Mouse (Mus musculus): Measurements from ENCODE around the gene Ccdc88c. TPM values are rescaled to one million over a fixed set of nuclear protein-coding genes. Genes with fewer than 3 reads are reported as not detected.
A peak's percentile ranks its signal among the peaks of the same experiment; 100 is the strongest.

Ccdc88c gene
- polyA plus RNA-seq (2012; rRNA removed) (9.2 and 9.3 TPM in 2 replicates), polyA plus RNA-seq (2014; fragmentation: Nextera tagmentation; extraction: Ambion mirVana) (5.3 and 6.2 TPM in 2 replicates)

GRCm38 (mm10) chr12:101028954-101029731 is at the start of gene Ccdc88c:
Gene Ccdc88c (minus strand): TSS chr12:101029056.
- Histone ChIP-seq H3K9ac (replicated peaks) (peak within 1 kb of the TSS; percentile 94), H3K4me1 (replicated peaks; ENCODE audit: control insufficient read depth in 2 of 2, insufficient read depth in 2 of 2, low read length in 1 of 2) (peaks cover 27 to 31% of the 10 kb centered on the region in 2 experiments), H3K36me3 (replicated peaks; ENCODE audit: control insufficient read depth, insufficient read depth, low read depth) (peaks cover 3% of the 10 kb centered on the region; the same call in 1 of the 2 replicates), H3K27me3 (ENCODE audit: control insufficient read depth, insufficient read depth, low read length) (no peaks in the 10 kb centered on the region), H3K27ac (peak within 1 kb of the TSS; percentile 85), H3K4me2 (ENCODE audit: low read depth) (peak within 1 kb of the TSS; percentile 89), H3K4me3 (ENCODE audit: insufficient read depth in 1 of 2, low read depth in 2 of 2, low read length in 2 of 2) (peak within 1 kb of the TSS; percentile 80 to 81), H3K9me3 (ENCODE audit: control insufficient read depth, low read length) (no peaks in the 10 kb centered on the region)
- ATAC-seq (ENCODE audit: insufficient read depth) (peak; percentile 85), DNase-seq (ENCODE audit: low read depth in 3 of 3, low spot score in 3 of 3) (peak; percentile 74 to 81 (median 74))
- TF ChIP-seq EP300 (IDR thresholded peaks at IDR 0.05; ENCODE audit: low read depth), result no peak
- peak; percentile 89 for TF ChIP-seq CTCF (IDR thresholded peaks at IDR 0.05; ENCODE audit: low read depth)
- WGBS (ENCODE audit: insufficient replicate concordance), result 0% methylated on average over 52 of the region's 56 CpGs

GRCm38 (mm10) chr12:101077955-101078354 is 49.1 kb upstream of the Ccdc88c start:
- peaks cover 13 to 14% of the 10 kb centered on the region in 2 experiments for H3K4me1 ChIP-seq (replicated peaks; ENCODE audit: control insufficient read depth in 2 of 2, insufficient read depth in 2 of 2, low read length in 1 of 2)
- ATAC-seq (ENCODE audit: insufficient read depth), result no peak

GRCm38 (mm10) chr12:101075433-101075832 is 46.6 kb upstream of the Ccdc88c start:
- H3K4me1 ChIP-seq (replicated peaks; ENCODE audit: control insufficient read depth in 2 of 2, insufficient read depth in 2 of 2, low read length in 1 of 2), result peaks cover 7 to 10% of the 10 kb centered on the region in 2 experiments
- WGBS (ENCODE audit: insufficient replicate concordance), result 72% methylated on average over 3 of the region's 3 CpGs

More at GRCm38 (mm10) chr12:101077955-101078354, 49.1 kb upstream of the Ccdc88c start:
- Histone ChIP-seq H3K9me3 (ENCODE audit: control insufficient read depth, low read length) (no peaks in the 10 kb centered on the region), H3K9ac (replicated peaks) (no peak overlapping the region), H3K4me2 (ENCODE audit: low read depth) (no peak overlapping the region; the same call in 1 of the 2 replicates), H3K27ac (no peak overlapping the region), H3K27me3 (ENCODE audit: control insufficient read depth, insufficient read depth, low read length) (no peaks in the 10 kb centered on the region), H3K36me3 (replicated peaks; ENCODE audit: control insufficient read depth, insufficient read depth, low read depth) (peaks cover 28% of the 10 kb centered on the region), H3K4me3 (ENCODE audit: insufficient read depth in 1 of 2, low read depth in 2 of 2, low read length in 2 of 2) (no peak overlapping the region)
- no peak for DNase-seq (ENCODE audit: low read depth in 3 of 3, low spot score in 3 of 3)
- TF ChIP-seq EP300 (IDR thresholded peaks at IDR 0.05; ENCODE audit: low read depth) (no peak), CTCF (IDR thresholded peaks at IDR 0.05; ENCODE audit: low read depth) (no peak)

GRCm38 (mm10) chr12:101074821-101075429 is 46.1 kb upstream of the Ccdc88c start:
- Histone ChIP-seq H3K9ac (replicated peaks) (no peak overlapping the region), H3K27me3 (ENCODE audit: control insufficient read depth, insufficient read depth, low read length) (no peaks in the 10 kb centered on the region), H3K4me2 (ENCODE audit: low read depth) (no peak overlapping the region), H3K9me3 (ENCODE audit: control insufficient read depth, low read length) (no peaks in the 10 kb centered on the region), H3K36me3 (replicated peaks; ENCODE audit: control insufficient read depth, insufficient read depth, low read depth) (peaks cover 21% of the 10 kb centered on the region), H3K4me1 (replicated peaks; ENCODE audit: control insufficient read depth in 2 of 2, insufficient read depth in 2 of 2, low read length in 1 of 2) (peaks cover 7 to 9% of the 10 kb centered on the region in 2 experiments), H3K4me3 (ENCODE audit: insufficient read depth in 1 of 2, low read depth in 2 of 2, low read length in 2 of 2) (no peak overlapping the region), H3K27ac (no peak overlapping the region)
- TF ChIP-seq EP300 (IDR thresholded peaks at IDR 0.05; ENCODE audit: low read depth) (no peak), CTCF (IDR thresholded peaks at IDR 0.05; ENCODE audit: low read depth) (no peak)
- ATAC-seq (ENCODE audit: insufficient read depth) (no peak), DNase-seq (ENCODE audit: low read depth in 3 of 3, low spot score in 3 of 3) (no peak)
- WGBS (ENCODE audit: insufficient replicate concordance), result 78% methylated on average over 4 of the region's 4 CpGs

More at GRCm38 (mm10) chr12:101075433-101075832, 46.6 kb upstream of the Ccdc88c start:
- H3K4me2 ChIP-seq (ENCODE audit: low read depth), result no peak overlapping the region
- H3K9me3 ChIP-seq (ENCODE audit: control insufficient read depth, low read length), result no peaks in the 10 kb centered on the region
- no peak overlapping the region for H3K4me3 ChIP-seq (ENCODE audit: insufficient read depth in 1 of 2, low read depth in 2 of 2, low read length in 2 of 2)
- TF ChIP-seq CTCF (IDR thresholded peaks at IDR 0.05; ENCODE audit: low read depth) (no peak), EP300 (IDR thresholded peaks at IDR 0.05; ENCODE audit: low read depth) (no peak)
- no peaks in the 10 kb centered on the region for H3K27me3 ChIP-seq (ENCODE audit: control insufficient read depth, insufficient read depth, low read length)
- no peak overlapping the region for H3K27ac ChIP-seq
- no peak overlapping the region for H3K9ac ChIP-seq (replicated peaks)
- ATAC-seq (ENCODE audit: insufficient read depth) (no peak), DNase-seq (ENCODE audit: low read depth in 3 of 3, low spot score in 3 of 3) (no peak)
- H3K36me3 ChIP-seq (replicated peaks; ENCODE audit: control insufficient read depth, insufficient read depth, low read depth), result peaks cover 23% of the 10 kb centered on the region

GRCm38 (mm10) chr12:101069813-101070212 is 41.0 kb upstream of the Ccdc88c start:
- no peak overlapping the region for H3K27ac ChIP-seq
- no peak for DNase-seq (ENCODE audit: low read depth in 3 of 3, low spot score in 3 of 3)
- WGBS (ENCODE audit: insufficient replicate concordance), result 59% methylated on average over 1 of the region's 1 CpGs

More at GRCm38 (mm10) chr12:101069813-101070212, 41.0 kb upstream of the Ccdc88c start:
- H3K9me3 ChIP-seq (ENCODE audit: control insufficient read depth, low read length), result no peaks in the 10 kb centered on the region
- H3K9ac ChIP-seq (replicated peaks), result no peak overlapping the region
- TF ChIP-seq EP300 (IDR thresholded peaks at IDR 0.05; ENCODE audit: low read depth), result no peak
- no peak for TF ChIP-seq CTCF (IDR thresholded peaks at IDR 0.05; ENCODE audit: low read depth)
- H3K4me3 ChIP-seq (ENCODE audit: insufficient read depth in 1 of 2, low read depth in 2 of 2, low read length in 2 of 2), result no peak overlapping the region
- peaks cover 22% of the 10 kb centered on the region for H3K36me3 ChIP-seq (replicated peaks; ENCODE audit: control insufficient read depth, insufficient read depth, low read depth)
- no peak for ATAC-seq (ENCODE audit: insufficient read depth)
- no peaks in the 10 kb centered on the region for H3K4me1 ChIP-seq (replicated peaks; ENCODE audit: control insufficient read depth in 2 of 2, insufficient read depth in 2 of 2, low read length in 1 of 2)
- H3K27me3 ChIP-seq (ENCODE audit: control insufficient read depth, insufficient read depth, low read length), result no peaks in the 10 kb centered on the region
- H3K4me2 ChIP-seq (ENCODE audit: low read depth), result no peak overlapping the region

All from liver, embryonic 14.5 days (tissue).